Mouse (Mus musculus) myocyte (in vitro differentiated cells): ENCODE data around the gene Calhm5. TPM values are rescaled to one million over a fixed set of nuclear protein-coding genes. Genes with fewer than 3 reads are reported as not detected.

ENCODE experiments used
- H3K27me3 ChIP-seq: one replicate; pipeline ENCODE4 v1.6.1; 2011; ENCODE audit not compliant: control insufficient read depth, insufficient read depth, insufficient read length
- H3K36me3 ChIP-seq: one replicate; pipeline ENCODE4 v1.6.1; 2011; ENCODE audit not compliant: control insufficient read depth, insufficient read depth
- H3K4me2 ChIP-seq: one replicate; pipeline ENCODE4 v1.6.1; 2011; ENCODE audit warnings: low read depth, control low read depth
- H3K4me3 ChIP-seq: one replicate; pipeline ENCODE4 v1.5.1; 2011; ENCODE audit warnings: mild to moderate bottlenecking, control low read depth, moderate library complexity
- H3K79me2 ChIP-seq: one replicate; pipeline ENCODE4 v1.6.1; 2011; ENCODE audit not compliant: control insufficient read depth, insufficient read depth
- H3ac ChIP-seq: one replicate; pipeline ENCODE4 v1.6.1; 2011; ENCODE audit not compliant: control insufficient read depth, insufficient read length
- CEBPB ChIP-seq: IDR thresholded peaks from 2 replicates; pipeline ENCODE4 v1.6.1; 2011; ENCODE audit warnings: mild to moderate bottlenecking, moderate library complexity; ENCODE audit not compliant: poor library complexity, insufficient read depth, severe bottlenecking
- E2F4 ChIP-seq: IDR thresholded peaks from one replicate; pipeline ENCODE4 v1.6.1; 2011; ENCODE audit warnings: mild to moderate bottlenecking, control low read depth, moderate library complexity; ENCODE audit not compliant: insufficient read depth
- MAX ChIP-seq: IDR thresholded peaks from one replicate; pipeline ENCODE4 v1.6.1; 2011; ENCODE audit warnings: low read depth, mild to moderate bottlenecking, control low read depth
- MYOD1 ChIP-seq, 3 experiments: IDR thresholded peaks; one replicate each; pipeline ENCODE4 v1.6.1; 2011; ENCODE audit warnings: control low read depth in 2 of 3, low read depth in 2 of 3, mild to moderate bottlenecking in 2 of 3, moderate library complexity in 1 of 3; ENCODE audit not compliant: insufficient read length in 2 of 3, control insufficient read depth in 1 of 3
- MYOG ChIP-seq, 3 experiments: IDR thresholded peaks; one replicate each; pipeline ENCODE4 v1.6.1; 2011; ENCODE audit warnings: control low read depth in 2 of 3, low read depth in 2 of 3, mild to moderate bottlenecking in 2 of 3; ENCODE audit not compliant: insufficient read length in 2 of 3, control insufficient read depth in 1 of 3, insufficient read depth in 1 of 3
- POLR2A ChIP-seq: IDR thresholded peaks from one replicate; pipeline ENCODE4 v1.6.1; 2011; ENCODE audit warnings: low read depth, mild to moderate bottlenecking, control low read depth, moderate library complexity; ENCODE audit not compliant: insufficient read length
- POLR2AphosphoS2 ChIP-seq: IDR thresholded peaks from one replicate; pipeline ENCODE4 v1.6.1; 2011; ENCODE audit warnings: low read depth, control low read depth; ENCODE audit not compliant: insufficient read length
- REST ChIP-seq: IDR thresholded peaks from one replicate; pipeline ENCODE4 v1.6.1; 2011; ENCODE audit warnings: mild to moderate bottlenecking, control low read depth, moderate library complexity; ENCODE audit not compliant: insufficient read depth, insufficient read length
- SRF ChIP-seq: IDR thresholded peaks from one replicate; pipeline ENCODE4 v1.6.1; 2011; ENCODE audit warnings: low read depth; ENCODE audit not compliant: control insufficient read depth, insufficient read length
- TCF12 ChIP-seq: IDR thresholded peaks from one replicate; pipeline ENCODE4 v1.6.1; 2011; ENCODE audit warnings: mild to moderate bottlenecking, control low read depth; ENCODE audit not compliant: poor library complexity, insufficient read depth, severe bottlenecking
- TCF3 ChIP-seq: IDR thresholded peaks from one replicate; pipeline ENCODE4 v1.6.1; 2011; ENCODE audit warnings: low read depth, control low read depth; ENCODE audit not compliant: insufficient read length
- USF1 ChIP-seq: IDR thresholded peaks from one replicate; pipeline ENCODE4 v1.6.1; 2011; ENCODE audit warnings: low read depth, mild to moderate bottlenecking, control low read depth, moderate library complexity
- polyA plus RNA-seq: library from polyadenylated mRNA; unstranded; fragments of >200 nt; fragmentation: generic; extraction: Trizol; gene quantifications from one replicate; pipeline ENCODE4 v1.2.1, GENCODE M21; 2012; ENCODE audit warnings: missing spikeins

The Calhm5 gene
- polyA plus RNA-seq, 1 experiment, result 0.08 TPM

DNA sequence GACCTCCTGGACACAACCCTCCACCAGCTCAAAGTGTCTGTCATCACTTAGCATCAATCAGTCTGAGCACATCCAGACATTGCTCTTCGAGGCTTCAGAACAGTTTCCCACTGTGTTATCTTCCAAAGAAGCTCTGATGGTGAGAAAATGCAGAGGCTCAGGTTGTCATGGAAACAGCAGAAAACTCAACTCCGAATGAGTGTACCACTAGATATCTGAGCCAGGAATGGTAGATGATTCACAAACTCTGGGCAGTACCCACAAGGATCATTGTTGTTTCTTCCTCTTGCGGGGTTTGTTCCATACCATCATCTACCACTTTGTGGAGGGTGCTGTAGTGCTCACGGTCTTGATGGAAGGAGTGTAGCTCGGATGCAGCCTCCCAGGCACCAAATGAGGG is 4.4 kb downstream of the Calhm5 start:
- H3K4me3 ChIP-seq, result no peak overlapping the region
- H3K4me2 ChIP-seq, result no peak overlapping the region
- TF ChIP-seq SRF (no peak), TCF3 (no peak), MYOD1 (IDR thresholded peaks at IDR 0.05; ENCODE audit: control insufficient read depth in 1 of 3, insufficient read length in 2 of 3, low read depth in 2 of 3) (no peak), E2F4 (no peak), TCF12 (no peak), REST (no peak)
- no peak overlapping the region for H3ac ChIP-seq
- no peaks in the 10 kb centered on the region for H3K36me3 ChIP-seq
- no peaks in the 10 kb centered on the region for H3K79me2 ChIP-seq
- no peaks in the 10 kb centered on the region for H3K27me3 ChIP-seq

DNA sequence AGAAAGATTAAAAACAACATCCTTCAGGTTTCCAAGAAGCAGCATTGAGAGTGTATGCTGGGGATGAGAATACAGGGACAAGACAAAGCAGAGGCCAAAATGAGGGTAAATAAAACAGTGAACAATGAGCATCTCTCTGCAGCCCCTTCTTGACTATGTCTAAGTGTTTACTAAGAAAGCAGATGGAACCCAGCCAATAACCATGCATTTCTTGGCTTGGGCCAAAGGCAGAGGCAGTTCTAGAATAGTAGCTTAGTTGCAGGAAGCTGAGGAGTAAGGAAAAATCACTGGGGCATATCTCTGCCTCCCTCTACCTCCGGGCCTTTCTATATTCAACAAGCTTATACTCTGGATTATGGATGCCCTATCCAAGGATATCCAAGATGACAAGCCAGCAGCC is 5.8 kb downstream of the Calhm5 start:
- Histone ChIP-seq H3K4me2 (no peak overlapping the region), H3ac (no peak overlapping the region), H3K4me3 (no peak overlapping the region), H3K27me3 (no peaks in the 10 kb centered on the region), H3K36me3 (no peaks in the 10 kb centered on the region), H3K79me2 (no peaks in the 10 kb centered on the region)
- TF ChIP-seq POLR2AphosphoS2, result no peak
- no peak for TF ChIP-seq TCF3
- no peak for TF ChIP-seq CEBPB
- no peak for TF ChIP-seq MYOD1 (IDR thresholded peaks at IDR 0.05; ENCODE audit: control insufficient read depth in 1 of 3, insufficient read length in 2 of 3, low read depth in 2 of 3)
- no peak for TF ChIP-seq MAX
- no peak for TF ChIP-seq POLR2A
- no peak for TF ChIP-seq TCF12
- TF ChIP-seq USF1, result no peak
- no peak for TF ChIP-seq MYOG (IDR thresholded peaks at IDR 0.05; ENCODE audit: control insufficient read depth in 1 of 3, insufficient read depth in 1 of 3, insufficient read length in 2 of 3, low read depth in 2 of 3)
- TF ChIP-seq SRF, result no peak
- no peak for TF ChIP-seq REST

DNA sequence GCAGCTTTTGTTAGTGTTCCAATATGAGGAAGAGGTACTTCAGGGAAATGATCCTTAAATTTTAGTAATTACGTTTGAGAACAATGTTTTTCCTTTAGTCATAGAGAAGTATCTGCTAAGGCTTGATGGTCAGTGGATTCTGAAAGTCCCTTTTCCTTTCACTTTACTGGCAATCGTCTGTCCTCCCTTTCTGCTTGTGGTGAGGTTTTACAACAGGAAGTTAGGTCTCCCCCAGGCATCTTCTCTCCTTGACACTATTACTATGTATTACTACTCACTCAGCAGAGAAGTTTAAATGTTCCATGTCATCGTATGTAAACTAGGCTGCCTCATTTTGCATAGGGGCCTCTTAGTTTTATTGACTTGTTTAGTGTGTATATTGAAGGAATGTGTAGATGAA is 6.8 kb downstream of the Calhm5 start:
- H3ac ChIP-seq, result no peak overlapping the region
- no peaks in the 10 kb centered on the region for H3K27me3 ChIP-seq
- no peaks in the 10 kb centered on the region for H3K36me3 ChIP-seq
- TF ChIP-seq TCF12, result no peak
- no peak for TF ChIP-seq CEBPB
- H3K4me2 ChIP-seq, result no peak overlapping the region
- no peak overlapping the region for H3K4me3 ChIP-seq
- H3K79me2 ChIP-seq, result no peaks in the 10 kb centered on the region

DNA sequence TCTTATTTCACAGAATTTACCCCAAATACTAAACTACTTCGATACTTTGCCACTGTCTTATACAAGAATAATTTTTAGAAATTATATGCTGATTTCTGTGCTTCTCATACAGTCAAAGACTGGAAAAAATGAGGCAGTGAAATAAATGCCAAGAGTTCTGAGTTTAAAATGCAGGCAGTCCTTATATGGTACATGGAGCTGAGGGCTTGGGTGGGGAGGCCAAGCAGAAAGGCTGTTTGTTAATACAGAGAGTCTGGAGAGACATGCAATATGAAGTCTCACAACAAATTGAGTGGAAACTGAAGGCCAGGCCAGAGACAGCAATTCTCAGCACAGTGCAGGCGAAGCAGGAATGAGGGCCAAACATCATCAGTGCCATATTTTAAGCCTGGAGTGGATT is 7.8 kb downstream of the Calhm5 start:
- Histone ChIP-seq H3K79me2 (no peaks in the 10 kb centered on the region), H3ac (no peak overlapping the region), H3K4me2 (no peak overlapping the region), H3K27me3 (no peaks in the 10 kb centered on the region), H3K4me3 (no peak overlapping the region), H3K36me3 (no peaks in the 10 kb centered on the region)
- TF ChIP-seq REST (no peak), TCF12 (no peak), MYOG (IDR thresholded peaks at IDR 0.05; ENCODE audit: control insufficient read depth in 1 of 3, insufficient read depth in 1 of 3, insufficient read length in 2 of 3, low read depth in 2 of 3) (no peak), CEBPB (no peak), USF1 (no peak), MAX (no peak), POLR2AphosphoS2 (no peak), POLR2A (no peak), MYOD1 (IDR thresholded peaks at IDR 0.05; ENCODE audit: control insufficient read depth in 1 of 3, insufficient read length in 2 of 3, low read depth in 2 of 3) (no peak), E2F4 (no peak), TCF3 (no peak), SRF (no peak)

DNA sequence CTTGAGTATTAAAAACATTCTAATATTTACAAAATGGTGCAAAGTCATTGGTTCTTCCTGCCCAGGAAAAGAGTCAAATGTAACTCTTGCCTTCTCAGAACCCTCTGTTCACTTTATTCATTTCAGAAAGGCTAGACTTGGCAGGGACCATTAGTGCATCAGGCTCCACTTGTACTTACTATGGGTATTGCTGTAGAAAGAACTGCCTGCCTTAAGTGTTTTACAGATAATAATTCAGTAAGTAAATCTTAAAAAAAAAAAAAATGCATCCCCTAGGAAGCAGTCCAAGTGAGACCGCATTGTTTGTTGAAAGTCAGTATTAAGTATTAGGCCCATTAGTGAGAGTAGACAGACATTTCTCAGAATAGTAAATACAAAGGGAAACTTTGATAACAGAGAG is 9.8 kb downstream of the Calhm5 start:
- Histone ChIP-seq H3K27me3 (no peaks in the 10 kb centered on the region), H3K4me2 (no peak overlapping the region), H3K4me3 (no peak overlapping the region), H3ac (no peak overlapping the region), H3K36me3 (no peaks in the 10 kb centered on the region), H3K79me2 (no peaks in the 10 kb centered on the region)
- TF ChIP-seq MAX, result no peak
- no peak for TF ChIP-seq TCF3
